Mouse (Mus musculus): Measurements from ENCODE around the gene Slc4a3. TPM values are rescaled to one million over a fixed set of nuclear protein-coding genes. Genes with fewer than 3 reads are reported as not detected.

The Slc4a3 gene
- polyA plus RNA-seq, 1 experiment from 2014 or later, result 15.3 TPM

GRCm38 (mm10) chr1:75561898-75562238, 15.8 kb downstream of the Slc4a3 start:
- Histone ChIP-seq H3K9me3 (replicated peaks; ENCODE audit: low read length) (no peaks in the 10 kb centered on the region), H3K4me2 (ENCODE audit: low read length) (no peak overlapping the region), H3K4me1 (replicated peaks; ENCODE audit: insufficient read depth, low read length) (0 out of 2 replicates have a peak, but pooled peaks cover 6% of the 10 kb centered on the region), H3K27me3 (ENCODE audit: insufficient read depth, low read length) (no peaks in the 10 kb centered on the region), H3K27ac (no peak overlapping the region), H3K36me3 (ENCODE audit: insufficient read depth, low read length) (peaks cover 6% of the 10 kb centered on the region; the same call in 1 of the 2 replicates), H3K4me3 (replicated peaks; ENCODE audit: low read depth, low read length) (no peak overlapping the region), H3K9ac (ENCODE audit: low read depth, low read length) (no peak overlapping the region)
- ATAC-seq (replicated peaks; ENCODE audit: low FRiP score, low read depth) (no peak), DNase-seq (ENCODE audit: low spot score) (no peak)
- no peak for TF ChIP-seq CTCF (IDR thresholded peaks at IDR 0.05; ENCODE audit: low read depth)
- WGBS, result 36% methylated on average over 1 of the region's 1 CpGs

- no peak for TF ChIP-seq CTCF (IDR thresholded peaks at IDR 0.05; ENCODE audit: low read depth)
- Histone ChIP-seq H3K4me2 (ENCODE audit: low read length) (no peak overlapping the region), H3K4me3 (replicated peaks; ENCODE audit: low read depth, low read length) (no peak overlapping the region), H3K4me1 (replicated peaks; ENCODE audit: insufficient read depth, low read length) (0 out of 2 replicates have a peak, but pooled peaks cover 2% of the 10 kb centered on the region), H3K9me3 (replicated peaks; ENCODE audit: low read length) (no peaks in the 10 kb centered on the region), H3K27ac (no peak overlapping the region), H3K9ac (ENCODE audit: low read depth, low read length) (no peak overlapping the region), H3K36me3 (ENCODE audit: insufficient read depth, low read length) (no peaks in the 10 kb centered on the region), H3K27me3 (ENCODE audit: insufficient read depth, low read length) (no peaks in the 10 kb centered on the region)
- no peak for DNase-seq (ENCODE audit: low spot score)
- 97% methylated on average over 2 of the region's 2 CpGs for WGBS
- ATAC-seq (replicated peaks; ENCODE audit: low FRiP score, low read depth), result no peak
Measured at GRCm38 (mm10) chr1:75564102-75564501, 18.0 kb downstream of the Slc4a3 start.

- Histone ChIP-seq H3K9ac (ENCODE audit: low read depth, low read length) (no peak overlapping the region), H3K27ac (no peak overlapping the region), H3K36me3 (ENCODE audit: insufficient read depth, low read length) (no peaks in the 10 kb centered on the region), H3K9me3 (replicated peaks; ENCODE audit: low read length) (no peaks in the 10 kb centered on the region), H3K4me1 (replicated peaks; ENCODE audit: insufficient read depth, low read length) (no peaks in the 10 kb centered on the region), H3K4me2 (ENCODE audit: low read length) (no peak overlapping the region), H3K27me3 (ENCODE audit: insufficient read depth, low read length) (no peaks in the 10 kb centered on the region), H3K4me3 (replicated peaks; ENCODE audit: low read depth, low read length) (no peak overlapping the region)
- WGBS, result 57% methylated on average over 5 of the region's 5 CpGs
- ATAC-seq (replicated peaks; ENCODE audit: low FRiP score, low read depth) (no peak), DNase-seq (ENCODE audit: low spot score) (no peak)
- no peak for TF ChIP-seq CTCF (IDR thresholded peaks at IDR 0.05; ENCODE audit: low read depth)
Measured at GRCm38 (mm10) chr1:75564916-75565315, 18.9 kb downstream of the Slc4a3 start.

- Histone ChIP-seq H3K4me1 (replicated peaks; ENCODE audit: insufficient read depth, low read length) (no peaks in the 10 kb centered on the region), H3K36me3 (ENCODE audit: insufficient read depth, low read length) (no peaks in the 10 kb centered on the region), H3K4me3 (replicated peaks; ENCODE audit: low read depth, low read length) (no peak overlapping the region), H3K9me3 (replicated peaks; ENCODE audit: low read length) (no peaks in the 10 kb centered on the region), H3K27ac (no peak overlapping the region), H3K4me2 (ENCODE audit: low read length) (no peak overlapping the region), H3K27me3 (ENCODE audit: insufficient read depth, low read length) (no peaks in the 10 kb centered on the region), H3K9ac (ENCODE audit: low read depth, low read length) (no peak overlapping the region)
- no peak for TF ChIP-seq CTCF (IDR thresholded peaks at IDR 0.05; ENCODE audit: low read depth)
- DNase-seq (ENCODE audit: low spot score) (no peak), ATAC-seq (replicated peaks; ENCODE audit: low FRiP score, low read depth) (no peak)
- WGBS, result 60% methylated on average over 9 of the region's 9 CpGs
Measured at GRCm38 (mm10) chr1:75565616-75566015, 19.6 kb downstream of the Slc4a3 start.

GRCm38 (mm10) chr1:75570403-75570802, 24.3 kb downstream of the Slc4a3 start:
- WGBS, result 58% methylated on average over 6 of the region's 6 CpGs
- Histone ChIP-seq H3K4me1 (replicated peaks; ENCODE audit: insufficient read depth, low read length) (no peaks in the 10 kb centered on the region), H3K4me3 (replicated peaks; ENCODE audit: low read depth, low read length) (no peak overlapping the region), H3K4me2 (ENCODE audit: low read length) (no peak overlapping the region), H3K9me3 (replicated peaks; ENCODE audit: low read length) (no peaks in the 10 kb centered on the region), H3K36me3 (ENCODE audit: insufficient read depth, low read length) (no peaks in the 10 kb centered on the region), H3K27me3 (ENCODE audit: insufficient read depth, low read length) (no peaks in the 10 kb centered on the region), H3K27ac (no peak overlapping the region), H3K9ac (ENCODE audit: low read depth, low read length) (no peak overlapping the region)
- DNase-seq (ENCODE audit: low spot score) (no peak), ATAC-seq (replicated peaks; ENCODE audit: low FRiP score, low read depth) (no peak)
- TF ChIP-seq CTCF (IDR thresholded peaks at IDR 0.05; ENCODE audit: low read depth), result no peak

- DNase-seq (ENCODE audit: low spot score), result no peak
- Histone ChIP-seq H3K4me1 (replicated peaks; ENCODE audit: insufficient read depth, low read length) (no peaks in the 10 kb centered on the region), H3K9ac (ENCODE audit: low read depth, low read length) (no peak overlapping the region), H3K9me3 (replicated peaks; ENCODE audit: low read length) (no peaks in the 10 kb centered on the region), H3K36me3 (ENCODE audit: insufficient read depth, low read length) (no peaks in the 10 kb centered on the region), H3K27me3 (ENCODE audit: insufficient read depth, low read length) (no peaks in the 10 kb centered on the region), H3K4me3 (replicated peaks; ENCODE audit: low read depth, low read length) (no peak overlapping the region), H3K4me2 (ENCODE audit: low read length) (no peak overlapping the region), H3K27ac (no peak overlapping the region)
- ATAC-seq (replicated peaks; ENCODE audit: low FRiP score, low read depth), result no peak
- WGBS, result 85% methylated on average over 6 of the region's 6 CpGs
- no peak for TF ChIP-seq CTCF (IDR thresholded peaks at IDR 0.05; ENCODE audit: low read depth)
Measured at GRCm38 (mm10) chr1:75572776-75573175, 26.7 kb downstream of the Slc4a3 start.

GRCm38 (mm10) chr1:75573715-75574114, 27.6 kb downstream of the Slc4a3 start:
- Histone ChIP-seq H3K9ac (ENCODE audit: low read depth, low read length) (no peak overlapping the region), H3K27ac (no peak overlapping the region), H3K9me3 (replicated peaks; ENCODE audit: low read length) (no peaks in the 10 kb centered on the region), H3K36me3 (ENCODE audit: insufficient read depth, low read length) (no peaks in the 10 kb centered on the region), H3K27me3 (ENCODE audit: insufficient read depth, low read length) (no peaks in the 10 kb centered on the region), H3K4me2 (ENCODE audit: low read length) (no peak overlapping the region), H3K4me1 (replicated peaks; ENCODE audit: insufficient read depth, low read length) (no peaks in the 10 kb centered on the region), H3K4me3 (replicated peaks; ENCODE audit: low read depth, low read length) (no peak overlapping the region)
- no peak for TF ChIP-seq CTCF (IDR thresholded peaks at IDR 0.05; ENCODE audit: low read depth)
- no peak for DNase-seq (ENCODE audit: low spot score)
- 81% methylated on average over 7 of the region's 7 CpGs for WGBS
- ATAC-seq (replicated peaks; ENCODE audit: low FRiP score, low read depth), result no peak
